ENCODE assay signal across 7 mouse cellular contexts in the genomic region with DNA sequence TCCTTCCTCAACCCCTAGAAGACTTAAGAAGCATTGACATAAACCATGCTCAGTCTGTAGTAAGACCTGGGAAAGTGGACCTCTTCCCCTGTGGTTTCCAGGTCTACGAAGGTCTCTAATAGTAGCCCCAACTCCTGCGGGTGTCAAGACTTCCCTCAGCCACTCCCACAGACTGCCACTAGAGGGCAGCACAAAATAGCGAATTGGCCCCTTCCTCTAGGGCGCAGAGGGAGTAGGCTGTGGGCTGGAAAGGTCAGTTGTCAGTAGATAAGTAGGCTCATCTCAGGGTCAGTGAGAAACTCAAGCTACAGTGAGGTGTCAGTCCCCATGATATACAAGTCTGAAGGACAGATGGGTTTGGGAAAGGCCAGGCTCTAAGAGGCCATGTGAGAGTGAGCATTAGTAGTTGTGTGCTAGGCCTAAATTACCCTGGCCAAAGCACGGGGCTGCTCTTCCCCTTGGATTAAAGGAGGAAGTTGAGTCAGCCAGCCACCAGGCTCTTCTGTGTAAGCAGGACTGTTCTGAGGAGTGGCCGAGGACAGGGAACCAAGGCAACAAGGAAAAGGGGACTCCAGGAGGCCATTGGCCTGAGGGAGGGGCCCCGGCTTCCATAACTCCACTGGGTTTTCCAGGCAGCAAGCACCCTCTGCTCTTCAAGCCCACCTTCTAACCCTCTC. TPM values are rescaled to one million over a fixed set of nuclear protein-coding genes. Genes with fewer than 3 reads are reported as not detected.
DNase-seq lines count a peak whose midpoint lies in the region; ATAC-seq lines count a peak whose summit lies in the region.

No protein-coding gene starts in this region.

- no peak overlapping the region for H3K4me2 ChIP-seq in midbrain, embryonic 11.5 days

- peaks cover 11% of the 10 kb centered on the region for H3K4me1 ChIP-seq in midbrain, embryonic 11.5 days (ENCODE audit: control insufficient read depth, insufficient read depth, low read length)

- 26% methylated on average over 7 of the region's 7 CpGs for WGBS in midbrain, embryonic 11.5 days

- peaks cover 2% of the 10 kb centered on the region for H3K27me3 ChIP-seq in midbrain, embryonic 11.5 days (ENCODE audit: control insufficient read depth, insufficient read depth, low read length)

- peak; percentile 81 for DNase-seq in adipocyte (ENCODE audit: low spot score)
- DNase-seq in cerebellum, postnatal 25 days = peak; percentile 93 to 94
- DNase-seq in gastrocnemius, adult 8-10 months (ENCODE audit: low spot score in 2 of 2) = peak; percentile 70 to 73
- DNase-seq in induced T-regulatory cell, adult 2 months (ENCODE audit: low read depth) = peak; percentile 90
- DNase-seq in left cerebral cortex, postnatal 25 days (ENCODE audit: low spot score in 2 of 2) = peak; percentile 72 to 77
- DNase-seq in midbrain, embryonic 11.5 days (ENCODE audit: low spot score, missing footprints) = peak; percentile 99
- peak; percentile 83 for DNase-seq in right cerebral cortex, postnatal 4 days

- intact Hi-C loops in left cerebral cortex, postnatal 25 days (cut with DNase I) = loop anchor here (2.0 to 5.0 kb wide), 3 partner anchors 129 to 289 kb away; a partner anchor contains a TSS

- no peak overlapping the region for H3K27ac ChIP-seq in midbrain, embryonic 11.5 days (ENCODE audit: low read depth, low read length)

- ATAC-seq in midbrain, embryonic 11.5 days (ENCODE audit: low FRiP score) = peak; percentile 51; the same call in 1 of the 2 replicates

- no peaks in the 10 kb centered on the region for H3K9me3 ChIP-seq in midbrain, embryonic 11.5 days (ENCODE audit: control insufficient read depth, low read length)

- H3K36me3 ChIP-seq in midbrain, embryonic 11.5 days (ENCODE audit: control insufficient read depth, insufficient read depth, low read length) = no peaks in the 10 kb centered on the region

- H3K9ac ChIP-seq in midbrain, embryonic 11.5 days (ENCODE audit: low read length) = peak overlapping the region; percentile 73

- H3K4me3 ChIP-seq in midbrain, embryonic 11.5 days (ENCODE audit: low read depth, low read length) = no peak overlapping the region

RNA-seq across cellular contexts. Expression of a gene that starts 9.5 kb away (rescaled TPM):
- total RNA-seq in gastrocnemius, adult 8-10 months (2022) = not detected
- total RNA-seq in left cerebral cortex, postnatal 25 days (2021) = not detected
- polyA plus RNA-seq in midbrain, embryonic 11.5 days (2014; fragmentation: Nextera tagmentation; extraction: Ambion mirVana) = not detected in 2 replicates

RNA-seq across cellular contexts. Expression of a gene that starts 24.5 kb away (rescaled TPM):
- total RNA-seq in gastrocnemius, adult 8-10 months (2022) = 10 to 100 TPM; 49.5 to 78.2 (median 66.4) TPM
- 10 to 100 TPM; 84.6 to 91.9 TPM for total RNA-seq in left cerebral cortex, postnatal 25 days (2021)
- 10.5 and 11.1 TPM in 2 replicates for polyA plus RNA-seq in midbrain, embryonic 11.5 days (2014; fragmentation: Nextera tagmentation; extraction: Ambion mirVana)

RNA-seq across cellular contexts. Expression of a gene that starts 25.2 kb away (rescaled TPM):
- not detected for total RNA-seq in gastrocnemius, adult 8-10 months (2022)
- 10 to 100 TPM; 47.8 to 57.6 TPM for total RNA-seq in left cerebral cortex, postnatal 25 days (2021)
- polyA plus RNA-seq in midbrain, embryonic 11.5 days (2014; fragmentation: Nextera tagmentation; extraction: Ambion mirVana) = 4.1 and 4.8 TPM in 2 replicates

RNA-seq across cellular contexts. Expression of a gene that starts 29.7 kb away (rescaled TPM):
- total RNA-seq in gastrocnemius, adult 8-10 months (2022) = 10 to 100 TPM; 23.1 to 26.0 (median 24.8) TPM
- total RNA-seq in left cerebral cortex, postnatal 25 days (2021) = 10 to 100 TPM; 48.1 to 51.3 TPM
- polyA plus RNA-seq in midbrain, embryonic 11.5 days (2014; fragmentation: Nextera tagmentation; extraction: Ambion mirVana) = 335 and 336 TPM in 2 replicates

RNA-seq across cellular contexts. Expression of a gene that starts 39.8 kb away (rescaled TPM):
- total RNA-seq in gastrocnemius, adult 8-10 months (2022) = 1 to 10 TPM; 4.1 to 9.6 (median 5.1) TPM
- total RNA-seq in left cerebral cortex, postnatal 25 days (2021) = 10 to 100 TPM; 25.5 to 35.0 TPM
- 23.8 and 28.4 TPM in 2 replicates for polyA plus RNA-seq in midbrain, embryonic 11.5 days (2014; fragmentation: Nextera tagmentation; extraction: Ambion mirVana)

Comparison
In these comparisons a context has a peak if more than half of its experiments do, and no peak if none do; other contexts are left out.
1. RNA of a gene that starts 25.2 kb away (total RNA-seq): 47.8 to 57.6 TPM in left cerebral cortex, postnatal 25 days; not detected in gastrocnemius, adult 8-10 months; every median in the first group is over 10 times any median in the second.
2. Peak in every context shown above with its lines, with median percentiles within 50 percentile points of each other: DNase-seq.